Mouse (Mus musculus) CH12.LX (cell line): ENCODE measurements at regions not wholly inside any gene's neighbourhood (a gene's known extent, or its start where the extent isn't known, plus 50 kb on each side); places are given as distances from the start of the nearest gene placed in this dataset.

ENCODE experiments used
- DNase-seq: peaks from one replicate; pipeline ENCODE4 v3.0.0-alpha.2; 2013; ENCODE audit errors: extremely low read depth
- H3K27ac ChIP-seq: 2 replicates; pipeline ENCODE4 v1.5.1; 2012; ENCODE audit warnings: low read depth, mild to moderate bottlenecking, control low read depth, moderate library complexity; ENCODE audit not compliant: insufficient read depth
- H3K27me3 ChIP-seq: replicated peaks from 2 replicates; pipeline ENCODE3; 2012; ENCODE audit warnings: inconsistent platforms
- H3K36me3 ChIP-seq, 2 experiments: replicated peaks in 1 of 2; 2 replicates each; pipeline versions ENCODE3 to v1.6.1; 2012; ENCODE audit warnings: inconsistent platforms in 1 of 2, low read length in 1 of 2, mild to moderate bottlenecking in 1 of 2, mixed read lengths in 1 of 2, moderate library complexity in 1 of 2; ENCODE audit not compliant: control insufficient read depth in 1 of 2, insufficient read depth in 1 of 2
- H3K4me1 ChIP-seq, 2 experiments: 2 replicates each; pipeline ENCODE4 v1.6.1; 2012; ENCODE audit warnings: inconsistent platforms in 1 of 2, moderate library complexity in 1 of 2; ENCODE audit not compliant: insufficient read depth in 2 of 2, control insufficient read depth in 1 of 2
- H3K4me2 ChIP-seq: 2 replicates; pipeline ENCODE4 v1.6.1; 2012; ENCODE audit warnings: low read depth, mild to moderate bottlenecking, control low read depth; ENCODE audit not compliant: poor library complexity, insufficient read depth, severe bottlenecking
- H3K4me3 ChIP-seq, 3 experiments: fragments of 150-350 bp in 1 of 3; sonication (generic) in 1 of 3; replicated peaks in 1 of 3; 2 replicates each; pipeline versions ENCODE3 to v1.5.1; 2011 to 2012; ENCODE audit warnings: low read depth in 2 of 3, low read length in 2 of 3, mild to moderate bottlenecking in 2 of 3, moderate library complexity in 2 of 3, control low read depth in 1 of 3, improper control_type of control experiment in 1 of 3, inconsistent platforms in 1 of 3, mixed read lengths in 1 of 3; ENCODE audit not compliant: poor library complexity in 1 of 3
- H3K79me2 ChIP-seq: replicated peaks from 2 replicates; pipeline ENCODE4 v1.6.1; 2012; ENCODE audit warnings: mild to moderate bottlenecking, moderate library complexity; ENCODE audit not compliant: control insufficient read depth, poor library complexity, insufficient read depth, severe bottlenecking; ENCODE audit errors: extremely low read depth
- H3K9ac ChIP-seq: 2 replicates; pipeline ENCODE4 v1.6.1; 2012; ENCODE audit warnings: low read depth, mild to moderate bottlenecking, control low read depth, moderate library complexity; ENCODE audit not compliant: insufficient read depth
- H3K9me3 ChIP-seq: replicated peaks from 2 replicates; pipeline ENCODE3; 2012; ENCODE audit warnings: low read length, inconsistent platforms, mixed read lengths
- BHLHE40 ChIP-seq: IDR thresholded peaks from 2 replicates; pipeline ENCODE4 v1.6.1; 2011; ENCODE audit warnings: mild to moderate bottlenecking, low read depth, low read length, improper control_type of control experiment
- CHD1 ChIP-seq: IDR thresholded peaks from 2 replicates; pipeline ENCODE4 v1.6.1; 2012; ENCODE audit warnings: low read depth, low read length, improper control_type of control experiment, inconsistent platforms
- CHD2 ChIP-seq: IDR thresholded peaks from 2 replicates; pipeline ENCODE4 v1.6.1; 2011; ENCODE audit warnings: low read length, improper control_type of control experiment
- CTCF ChIP-seq, 2 experiments: IDR thresholded peaks in 1 of 2; conservative IDR thresholded peaks in 1 of 2; 2 replicates each; pipeline ENCODE4 v1.5.1; 2011 to 2012; ENCODE audit warnings: low read depth in 2 of 2, low read length in 2 of 2, improper control_type of control experiment in 1 of 2, inconsistent platforms in 1 of 2, mild to moderate bottlenecking in 1 of 2, moderate library complexity in 1 of 2
- E2F4 ChIP-seq: IDR thresholded peaks from 2 replicates; pipeline ENCODE4 v1.6.1; 2011; ENCODE audit warnings: low read depth, low read length, improper control_type of control experiment; ENCODE audit not compliant: insufficient replicate concordance
- ELF1 ChIP-seq: IDR thresholded peaks from 2 replicates; pipeline ENCODE4 v1.6.1; 2014; ENCODE audit warnings: low read depth, mild to moderate bottlenecking, inconsistent platforms, low read length, improper control_type of control experiment
- EP300 ChIP-seq: IDR thresholded peaks from 2 replicates; pipeline ENCODE4 v1.6.1; 2011; ENCODE audit warnings: low read length, improper control_type of control experiment
- ETS1 ChIP-seq: conservative IDR thresholded peaks from 2 replicates; pipeline ENCODE4 v1.6.1; 2012; ENCODE audit warnings: low read depth, mild to moderate bottlenecking, inconsistent platforms, low read length, improper control_type of control experiment, moderate library complexity
- GABPA ChIP-seq: IDR thresholded peaks from 2 replicates; pipeline ENCODE4 v1.6.1; 2012; ENCODE audit warnings: low read depth, low read length, improper control_type of control experiment, inconsistent platforms; ENCODE audit not compliant: insufficient replicate concordance
- KAT2A ChIP-seq: IDR thresholded peaks from 2 replicates; pipeline ENCODE4 v1.6.1; 2012; ENCODE audit warnings: low read length, improper control_type of control experiment, inconsistent platforms; ENCODE audit not compliant: insufficient replicate concordance
- MAX ChIP-seq: IDR thresholded peaks from 2 replicates; pipeline ENCODE4 v1.6.1; 2011; ENCODE audit warnings: low read length, improper control_type of control experiment
- MEF2A ChIP-seq: IDR thresholded peaks from 2 replicates; pipeline ENCODE4 v1.6.1; 2014; ENCODE audit warnings: low read depth, mild to moderate bottlenecking, inconsistent platforms, low read length, improper control_type of control experiment, borderline replicate concordance
- MXI1 ChIP-seq: IDR thresholded peaks from 2 replicates; pipeline ENCODE4 v1.6.1; 2011; ENCODE audit warnings: mild to moderate bottlenecking, low read depth, low read length, improper control_type of control experiment
- POLR2A ChIP-seq: IDR thresholded peaks from 2 replicates; pipeline ENCODE4 v1.6.1; 2011; ENCODE audit warnings: low read depth, mild to moderate bottlenecking, improper control_type of control experiment, low read length
- RAD21 ChIP-seq: IDR thresholded peaks from 2 replicates; pipeline ENCODE4 v1.6.1; 2011; ENCODE audit warnings: low read depth, mild to moderate bottlenecking, low read length, improper control_type of control experiment, moderate library complexity
- RCOR1 ChIP-seq: conservative IDR thresholded peaks from 2 replicates; pipeline ENCODE4 v1.6.1; 2012; ENCODE audit warnings: low read depth, mild to moderate bottlenecking, inconsistent platforms, low read length, improper control_type of control experiment
- SMC3 ChIP-seq: IDR thresholded peaks from 2 replicates; pipeline ENCODE4 v1.6.1; 2011; ENCODE audit warnings: low read depth, low read length, improper control_type of control experiment
- UBTF ChIP-seq: IDR thresholded peaks from 2 replicates; pipeline ENCODE4 v1.6.1; 2012; ENCODE audit warnings: low read depth, mild to moderate bottlenecking, inconsistent platforms, low read length, improper control_type of control experiment, moderate library complexity
- ZC3H11A ChIP-seq: IDR thresholded peaks from 2 replicates; pipeline ENCODE4 v1.6.1; 2012; ENCODE audit warnings: low read depth, mild to moderate bottlenecking, inconsistent platforms, low read length, improper control_type of control experiment
- ZMIZ1 ChIP-seq: IDR thresholded peaks from 2 replicates; pipeline ENCODE4 v1.6.1; 2012; ENCODE audit warnings: low read depth, mild to moderate bottlenecking, inconsistent platforms, low read length, improper control_type of control experiment
- dilution Hi-C: fragments of 300-500 bp; cut with MboI; formaldehyde crosslinking; loops from 2 replicates; pipeline ENCODE4 v1.14.3; 2020; ENCODE audit warnings: low sequenced_read_pairs; ENCODE audit not compliant: extremely low pct_unique_long_range_greater_than_20kb, extremely low pct_ligation_motif_present
- in situ Hi-C: fragments of 300-500 bp; cut with MboI; formaldehyde crosslinking; loops from 3 replicates; pipeline ENCODE4 v1.14.3; 2019; ENCODE audit warnings: low sequenced_read_pairs, low pct_ligation_motif_present, low pct_unique_long_range_greater_than_20kb, mixed read lengths

DNA sequence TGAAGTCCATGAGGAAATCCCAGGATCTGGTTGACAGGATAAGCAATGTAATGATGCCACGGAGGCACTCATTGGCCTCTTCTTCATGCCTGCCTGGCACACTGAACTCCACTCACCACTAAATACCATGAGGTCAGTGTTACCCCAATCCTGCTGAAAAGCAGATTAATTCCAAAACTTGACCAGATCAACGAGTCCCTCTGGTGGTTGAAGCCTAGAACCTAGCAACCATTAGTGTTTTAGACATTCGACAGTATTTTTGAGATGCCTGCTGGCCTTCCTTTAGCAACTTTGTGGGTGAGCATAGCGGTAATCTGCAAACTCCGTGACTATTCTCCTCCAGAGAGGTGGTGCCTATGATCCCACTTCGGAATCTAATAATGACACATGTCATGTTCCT, 92.3 kb upstream of the Prok2 start:
- Histone ChIP-seq H3K4me3 (no peak overlapping the region), H3K4me2 (no peak overlapping the region), H3K36me3 (no peaks in the 10 kb centered on the region), H3K4me1 (peaks cover 0 to 4% of the 10 kb centered on the region in 2 experiments; a peak in 2 of 4 replicates), H3K79me2 (no peaks in the 10 kb centered on the region), H3K9me3 (no peaks in the 10 kb centered on the region), H3K27ac (no peak overlapping the region), H3K27me3 (no peaks in the 10 kb centered on the region), H3K9ac (no peak overlapping the region)
- no peak for DNase-seq
- dilution Hi-C loops, result no loop called here
- TF ChIP-seq SMC3 (peak; percentile 12; the same call in 1 of the 2 replicates), ELF1 (no peak), GABPA (no peak), E2F4 (no peak), RAD21 (peak; percentile 28), CTCF (conservative IDR thresholded peaks at IDR 0.05 in 1 of 2, IDR thresholded peaks at IDR 0.05 in 1 of 2; ENCODE audit: low read depth in 2 of 2, low read length in 2 of 2) (peak in 1 of 2 experiments; percentile 39; a peak in 2 of 4 replicates), ZMIZ1 (no peak), MEF2A (no peak), UBTF (no peak)
- in situ Hi-C loops, result no loop called here

DNA sequence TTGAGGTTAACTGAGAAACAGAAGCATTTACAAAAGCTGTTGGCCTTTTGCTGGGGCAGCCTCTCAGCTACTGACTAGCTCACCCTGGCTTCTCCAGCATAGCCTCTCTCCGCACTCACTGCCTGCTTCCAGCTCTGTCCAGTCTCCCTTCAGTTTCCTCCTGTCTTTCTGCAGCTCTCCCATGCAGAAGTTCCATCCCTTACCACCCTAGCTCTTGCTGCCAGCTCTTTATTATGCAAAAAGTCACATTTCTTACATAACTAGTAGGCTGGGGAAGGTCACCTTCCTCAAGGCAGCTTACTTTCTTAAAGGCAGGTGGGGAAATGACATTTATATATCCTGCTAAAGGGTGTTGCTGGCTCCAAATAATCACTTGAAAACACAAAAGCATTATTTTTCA, 91.1 kb upstream of the Prok2 start:
- Histone ChIP-seq H3K4me1 (peaks cover 0 to 4% of the 10 kb centered on the region in 2 experiments; a peak in 2 of 4 replicates), H3K27me3 (no peaks in the 10 kb centered on the region), H3K27ac (no peak overlapping the region), H3K36me3 (no peaks in the 10 kb centered on the region), H3K4me2 (no peak overlapping the region), H3K4me3 (no peak overlapping the region), H3K9me3 (no peaks in the 10 kb centered on the region), H3K79me2 (no peaks in the 10 kb centered on the region), H3K9ac (no peak overlapping the region)
- DNase-seq, result no peak
- dilution Hi-C loops, result no loop called here
- in situ Hi-C loops, result no loop called here
- TF ChIP-seq ZC3H11A (no peak), MXI1 (no peak), BHLHE40 (no peak), EP300 (no peak), CHD1 (no peak), MAX (no peak), CHD2 (no peak), KAT2A (no peak), RCOR1 (no peak), ETS1 (no peak), ELF1 (no peak), POLR2A (no peak), SMC3 (no peak)
